Mouse (Mus musculus) erythroblast, adult 5-6 weeks (primary cell): ENCODE measurements at regions not wholly inside any gene's neighbourhood (a gene's known extent, or its start where the extent isn't known, plus 50 kb on each side); places are given as distances from the start of the nearest gene placed in this dataset.

Source experiments
- ATAC-seq: replicated peaks from 2 replicates; pipeline ENCODE4 v1.8.0; 2016; ENCODE audit warnings: moderate number of reproducible peaks, mild to moderate bottlenecking, moderate TSS enrichment, inconsistent platforms; ENCODE audit not compliant: poor library complexity, low FRiP score, severe bottlenecking

GRCm38 (mm10) chr3:78907778-78908177 is 378.5 kb downstream of the Rapgef2 start:
- no peak for ATAC-seq

GRCm38 (mm10) chr3:78901838-78902484 is 384.4 kb downstream of the Rapgef2 start:
- no peak for ATAC-seq

GRCm38 (mm10) chr3:78901016-78901837 is 385.1 kb downstream of the Rapgef2 start:
- no peak for ATAC-seq

- ATAC-seq, result no peak
Observed at GRCm38 (mm10) chr3:78899446-78900230, 386.7 kb downstream of the Rapgef2 start.

GRCm38 (mm10) chr3:78889326-78889725 is 397.0 kb downstream of the Rapgef2 start:
- no peak for ATAC-seq

GRCm38 (mm10) chr3:78884715-78885114 is 401.6 kb downstream of the Rapgef2 start:
- ATAC-seq, result no peak

DNA sequence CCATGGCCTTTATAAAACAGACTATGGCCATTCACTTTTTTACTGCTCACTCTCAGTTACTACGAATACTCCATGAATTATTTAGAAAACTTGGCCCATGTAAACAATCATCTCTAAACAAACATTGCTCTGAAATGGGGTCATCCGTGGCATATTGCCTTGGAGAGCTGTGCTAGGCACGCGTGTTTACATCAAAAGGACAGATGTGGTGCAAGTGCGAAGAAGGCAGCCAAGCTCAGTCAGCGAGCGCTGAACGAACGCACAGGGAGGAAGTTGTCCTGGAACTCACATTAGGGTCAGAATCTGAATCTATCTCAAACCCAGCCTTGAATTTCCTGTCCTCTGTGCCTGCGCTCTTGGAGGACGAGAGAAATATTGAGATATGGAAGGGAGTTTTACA is 402.3 kb downstream of the Rapgef2 start:
- no peak for ATAC-seq

- no peak for ATAC-seq
Observed at GRCm38 (mm10) chr3:78880072-78880471, 406.2 kb downstream of the Rapgef2 start.

- no peak for ATAC-seq
Observed at GRCm38 (mm10) chr3:78877323-78877722, 409.0 kb downstream of the Rapgef2 start.

DNA sequence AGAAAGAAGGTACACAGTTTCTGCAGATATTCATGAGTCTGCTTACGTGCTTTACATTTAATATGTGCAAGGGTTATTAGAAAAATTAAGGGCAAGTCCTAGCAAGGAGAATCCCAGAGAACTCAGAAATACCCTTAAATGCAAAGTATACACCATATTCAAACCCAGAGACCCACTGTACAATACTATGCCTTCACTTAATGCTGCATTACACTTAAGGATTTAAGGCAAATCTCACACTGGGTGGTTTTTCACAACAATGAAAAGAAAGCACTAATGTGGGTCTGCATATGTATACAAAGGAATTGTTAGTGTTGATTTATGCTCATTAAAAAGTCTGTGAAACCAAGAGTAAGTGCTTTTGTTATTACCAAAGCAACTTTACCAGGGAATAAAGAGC is 419.4 kb downstream of the Rapgef2 start:
- no peak for ATAC-seq

- no peak for ATAC-seq
Observed at GRCm38 (mm10) chr3:78866083-78866726, 420.1 kb downstream of the Rapgef2 start.

DNA sequence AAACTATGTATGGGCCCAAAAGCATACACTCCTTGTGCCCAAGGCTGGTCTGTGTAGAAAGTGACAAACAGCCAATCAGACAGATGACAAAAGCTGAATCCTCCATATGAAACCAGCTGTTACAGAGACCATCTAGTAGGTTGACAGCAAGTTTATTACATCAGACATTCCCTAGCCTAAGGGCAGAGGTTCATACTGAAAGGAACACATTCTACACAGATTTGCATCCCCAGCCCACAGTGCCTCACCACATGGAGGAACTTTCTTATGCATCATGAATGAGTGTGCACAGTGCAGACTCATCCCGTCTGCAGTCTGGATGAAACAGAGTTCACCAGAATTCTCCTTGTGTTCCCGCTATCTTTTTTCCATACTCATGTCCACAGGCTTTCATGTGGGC is 423.3 kb downstream of the Rapgef2 start:
- no peak for ATAC-seq

DNA sequence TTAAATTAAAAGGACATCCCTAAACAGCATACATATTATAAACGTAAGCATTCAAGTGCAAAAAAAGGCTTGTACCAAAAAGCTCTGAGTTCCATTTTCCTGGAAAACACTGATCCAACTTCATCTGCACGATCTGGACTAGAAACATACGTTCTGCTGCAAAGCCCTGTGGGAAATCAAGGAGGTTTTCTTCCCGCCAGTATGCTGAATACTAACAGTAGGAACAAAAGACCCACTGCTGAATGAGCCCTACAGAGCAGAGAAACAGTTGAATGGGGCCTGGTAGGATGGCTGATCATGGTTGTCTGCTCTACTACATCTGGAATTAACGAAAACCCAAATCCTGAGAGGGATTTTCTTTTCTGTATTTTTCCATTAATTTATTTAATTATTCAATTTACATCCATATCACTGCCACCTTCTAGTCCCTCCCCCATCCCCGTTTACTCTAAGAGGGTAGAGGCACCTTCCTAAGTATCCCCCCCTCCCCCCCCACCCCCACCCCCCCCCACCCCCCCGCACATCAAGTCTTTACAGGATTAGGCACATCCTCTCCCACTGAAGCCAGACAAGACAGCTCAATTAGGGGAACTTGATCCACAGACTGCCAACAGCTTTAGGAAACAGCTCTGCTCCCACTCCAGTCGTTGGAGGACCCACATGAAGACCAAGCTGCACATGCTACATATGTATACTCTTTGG is 439.5 kb downstream of the Rapgef2 start:
- no peak for ATAC-seq

DNA sequence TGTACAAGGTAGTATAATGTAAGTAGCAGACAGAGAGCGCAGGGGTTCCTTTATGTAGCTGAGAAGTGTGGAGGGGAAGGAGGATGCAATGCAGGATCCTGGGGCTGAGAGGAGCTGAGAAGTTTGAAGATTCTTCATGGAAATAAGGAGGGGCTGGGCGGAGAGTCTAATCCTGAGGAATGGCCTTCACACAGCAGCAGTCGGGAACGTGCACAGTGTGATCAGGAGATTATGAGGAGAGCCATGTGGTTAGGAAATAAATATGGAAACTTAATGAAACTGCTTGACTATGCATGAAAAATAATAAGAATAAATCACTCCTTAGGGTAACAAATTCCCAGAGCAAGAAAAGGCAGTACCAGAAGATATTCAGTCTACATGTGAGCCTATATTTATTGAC is 445.1 kb downstream of the Rapgef2 start:
- no peak for ATAC-seq

GRCm38 (mm10) chr3:78836824-78837223 is 449.5 kb downstream of the Rapgef2 start:
- ATAC-seq, result no peak

- ATAC-seq, result no peak
Observed at GRCm38 (mm10) chr3:78825505-78825904, 460.8 kb downstream of the Rapgef2 start.

- ATAC-seq, result no peak
Observed at GRCm38 (mm10) chr3:78812425-78812824, 473.9 kb downstream of the Rapgef2 start.

DNA sequence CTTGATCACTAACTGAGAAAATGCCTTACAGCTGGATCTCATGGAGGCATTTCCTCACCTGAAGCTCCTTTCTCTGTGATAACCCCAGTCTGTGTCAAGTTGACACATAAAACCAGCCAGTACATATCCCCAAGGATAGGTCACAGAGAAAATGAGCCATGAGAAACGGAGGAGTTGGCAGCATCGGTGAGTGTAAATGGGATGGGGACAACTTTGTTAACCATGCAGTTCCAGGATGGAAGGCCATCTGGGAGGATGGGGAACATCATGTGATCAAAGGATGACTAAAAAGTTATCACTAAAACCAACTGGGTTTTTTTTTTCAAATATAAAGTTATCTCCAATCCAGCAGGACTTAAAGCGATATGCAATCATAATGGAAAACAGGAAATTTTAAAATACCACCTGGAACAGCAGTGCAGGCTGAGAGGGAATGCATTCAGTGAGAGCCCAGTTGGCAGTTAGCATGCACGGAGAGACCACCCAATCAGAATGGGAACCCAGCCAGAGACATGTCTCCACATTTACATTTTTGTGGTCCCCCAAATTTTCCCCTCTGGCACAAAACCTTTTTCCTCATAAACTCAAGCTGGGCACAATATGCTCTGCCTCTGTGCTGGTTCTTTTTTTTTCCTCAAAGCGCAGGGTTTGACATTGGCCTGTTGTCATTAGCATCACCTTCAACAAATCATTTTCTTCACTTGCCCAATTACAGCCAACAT is 475.7 kb downstream of the Rapgef2 start:
- no peak for ATAC-seq

DNA sequence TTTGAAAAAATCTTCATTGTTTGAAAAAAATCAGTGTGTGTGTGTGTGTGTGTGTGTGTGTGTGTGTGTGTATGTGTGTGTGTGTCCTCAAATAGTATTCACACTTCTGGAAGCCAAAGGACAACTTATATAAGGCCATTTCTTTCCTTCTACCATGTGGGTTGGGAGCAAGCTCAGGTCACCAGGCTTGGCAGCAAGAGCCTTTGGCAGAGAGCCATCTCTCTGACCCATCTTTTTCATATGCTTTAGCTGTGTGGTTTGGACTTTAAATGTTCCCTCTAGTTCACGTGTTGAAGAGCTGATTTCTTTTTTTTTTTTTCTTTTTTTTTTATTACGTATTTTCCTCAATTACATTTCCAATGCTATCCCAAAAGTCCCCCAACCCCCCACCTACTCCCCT is 483.1 kb downstream of the Rapgef2 start:
- ATAC-seq, result no peak
